Mouse (Mus musculus) heart, embryonic 11.5 days (tissue): ENCODE data around the gene Calm2. TPM values are rescaled to one million over a fixed set of nuclear protein-coding genes. Genes with fewer than 3 reads are reported as not detected.

ENCODE experiments used
- ATAC-seq: fragments of 200-750 bp; cut with Nextera tagmentation; replicated peaks from 2 replicates; pipeline ENCODE4 v1.8.0; 2017; ENCODE audit warnings: moderate library complexity; ENCODE audit not compliant: insufficient number of reproducible peaks, low FRiP score, low TSS enrichment
- H3K27ac ChIP-seq: fragments of 300-500 bp; sonication (generic); 2 replicates; pipeline ENCODE4 v1.5.1; 2014; ENCODE audit warnings: mild to moderate bottlenecking, low read depth, low read length
- H3K27me3 ChIP-seq: fragments of 300-500 bp; sonication (generic); 2 replicates; pipeline ENCODE4 v1.6.1; 2014; ENCODE audit warnings: mild to moderate bottlenecking, low read length, mixed read lengths; ENCODE audit not compliant: control insufficient read depth, insufficient read depth
- H3K36me3 ChIP-seq: fragments of 300-500 bp; sonication (generic); 2 replicates; pipeline ENCODE4 v1.6.1; 2014; ENCODE audit warnings: mild to moderate bottlenecking, low read length, moderate library complexity, mixed read lengths; ENCODE audit not compliant: control insufficient read depth, insufficient read depth
- H3K4me1 ChIP-seq: fragments of 300-500 bp; sonication (generic); 2 replicates; pipeline ENCODE4 v1.6.1; 2014; ENCODE audit warnings: low read length; ENCODE audit not compliant: control insufficient read depth, insufficient read depth
- H3K4me2 ChIP-seq: fragments of 300-500 bp; sonication (generic); 2 replicates; pipeline ENCODE4 v1.6.1; 2014; ENCODE audit warnings: mild to moderate bottlenecking, moderate library complexity
- H3K4me3 ChIP-seq: fragments of 300-500 bp; sonication (generic); 2 replicates; pipeline ENCODE4 v1.5.1; 2014; ENCODE audit warnings: low read depth, low read length
- H3K9ac ChIP-seq: fragments of 300-500 bp; sonication (generic); 2 replicates; pipeline ENCODE4 v1.6.1; 2014; ENCODE audit warnings: mild to moderate bottlenecking, low read depth, low read length, moderate library complexity
- H3K9me3 ChIP-seq: fragments of 300-500 bp; sonication (generic); replicated peaks from 2 replicates; pipeline ENCODE4 v1.6.1; 2016; ENCODE audit warnings: low read length; ENCODE audit not compliant: control insufficient read depth
- WGBS: fragments of 180-500 bp; shearing (Covaris S2); extraction: QIAGEN DNeasy Blood & Tissue Kit; methylation state at CpG from one replicate; pipeline ENCODE4 v1.1.7; 2014; ENCODE audit not compliant: insufficient replicate concordance; 5-methylcytosine and 5-hydroxymethylcytosine counted together
- polyA plus RNA-seq: library from polyadenylated mRNA; unstranded; fragments of >200 nt; fragmentation: Nextera tagmentation; extraction: Ambion mirVana; gene quantifications from 2 replicates; pipeline ENCODE4 v1.2.1, GENCODE M21; 2014

Gene Calm2
- polyA plus RNA-seq, 1 experiment from 2014 or later, result 724 TPM

DNA sequence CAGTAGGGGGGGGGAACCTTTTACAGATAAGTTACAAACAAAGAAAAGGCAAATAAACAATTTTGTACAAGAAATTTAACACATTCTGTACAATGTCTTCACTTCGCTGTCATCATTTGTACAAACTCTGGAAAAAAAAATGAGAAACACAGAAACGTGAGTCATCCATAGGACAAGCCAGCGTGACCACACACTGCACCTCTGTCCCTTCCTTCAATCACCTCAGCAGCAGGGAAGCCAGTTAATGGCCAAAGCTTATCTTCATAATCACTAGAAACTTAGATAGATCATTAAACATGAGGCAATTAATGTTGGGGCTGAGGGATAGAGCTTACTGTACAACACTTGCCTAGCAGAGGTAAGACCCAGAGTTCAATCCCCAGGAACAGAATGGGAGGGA is 12.8 kb downstream of the Calm2 start:
- 93% methylated on average over 3 of the region's 3 CpGs for WGBS
- Histone ChIP-seq H3K9ac (no peak overlapping the region), H3K4me2 (no peak overlapping the region), H3K9me3 (no peaks in the 10 kb centered on the region), H3K36me3 (peaks cover 24% of the 10 kb centered on the region), H3K27me3 (no peaks in the 10 kb centered on the region), H3K4me3 (no peak overlapping the region), H3K27ac (no peak overlapping the region), H3K4me1 (0 out of 2 replicates have a peak, but pooled peaks cover 7% of the 10 kb centered on the region)
- no peak for ATAC-seq

DNA sequence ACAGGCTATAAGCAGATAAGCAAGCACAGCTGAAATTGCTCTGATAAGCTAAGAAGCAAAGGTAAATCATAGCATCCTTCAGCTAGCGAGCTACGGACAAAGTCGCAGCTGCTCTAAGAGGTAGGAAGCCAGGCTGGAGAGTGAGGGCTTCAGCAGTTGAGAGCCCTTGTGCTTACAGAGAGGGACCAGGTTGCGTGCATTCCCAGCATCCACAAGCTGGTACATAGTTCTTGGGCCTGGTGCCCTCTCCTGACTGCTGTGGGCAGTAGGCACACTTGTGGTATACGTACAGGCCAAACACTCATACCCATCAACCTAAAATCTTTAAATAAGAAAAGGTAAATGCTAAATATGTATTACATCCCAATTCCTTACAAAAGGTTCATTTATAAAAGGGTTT is 14.0 kb downstream of the Calm2 start:
- no peaks in the 10 kb centered on the region for H3K9me3 ChIP-seq
- no peaks in the 10 kb centered on the region for H3K27me3 ChIP-seq
- WGBS, result 94% methylated on average over 5 of the region's 5 CpGs
- H3K36me3 ChIP-seq, result peaks cover 24% of the 10 kb centered on the region
- H3K9ac ChIP-seq, result no peak overlapping the region
- H3K27ac ChIP-seq, result no peak overlapping the region
- no peak for ATAC-seq
- H3K4me2 ChIP-seq, result no peak overlapping the region
- no peak overlapping the region for H3K4me3 ChIP-seq
- H3K4me1 ChIP-seq, result 0 out of 2 replicates have a peak, but pooled peaks cover 6% of the 10 kb centered on the region

DNA sequence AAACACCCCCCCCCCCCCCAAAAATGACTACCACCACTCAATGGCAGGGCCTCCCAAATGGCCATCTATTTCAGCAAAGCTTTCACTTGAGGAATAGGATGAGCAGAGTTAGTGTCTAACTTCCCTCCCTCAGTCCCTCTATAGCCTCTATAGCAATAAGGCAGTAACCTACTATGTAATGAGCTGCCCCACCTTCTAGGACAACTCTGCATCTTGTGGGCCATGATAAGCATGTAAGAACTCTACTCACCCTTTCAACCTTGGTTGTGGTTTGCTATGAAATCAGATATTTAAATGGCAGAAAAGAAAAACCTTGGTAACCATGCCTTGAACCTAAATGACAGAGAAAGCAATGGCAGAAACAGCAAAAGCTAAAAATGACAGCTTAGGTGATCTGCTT is 14.4 kb downstream of the Calm2 start:
- Histone ChIP-seq H3K4me2 (no peak overlapping the region), H3K27me3 (no peaks in the 10 kb centered on the region), H3K4me1 (0 out of 2 replicates have a peak, but pooled peaks cover 2% of the 10 kb centered on the region), H3K9ac (no peak overlapping the region), H3K36me3 (peaks cover 24% of the 10 kb centered on the region), H3K4me3 (no peak overlapping the region), H3K27ac (no peak overlapping the region), H3K9me3 (no peaks in the 10 kb centered on the region)
- no peak for ATAC-seq

DNA sequence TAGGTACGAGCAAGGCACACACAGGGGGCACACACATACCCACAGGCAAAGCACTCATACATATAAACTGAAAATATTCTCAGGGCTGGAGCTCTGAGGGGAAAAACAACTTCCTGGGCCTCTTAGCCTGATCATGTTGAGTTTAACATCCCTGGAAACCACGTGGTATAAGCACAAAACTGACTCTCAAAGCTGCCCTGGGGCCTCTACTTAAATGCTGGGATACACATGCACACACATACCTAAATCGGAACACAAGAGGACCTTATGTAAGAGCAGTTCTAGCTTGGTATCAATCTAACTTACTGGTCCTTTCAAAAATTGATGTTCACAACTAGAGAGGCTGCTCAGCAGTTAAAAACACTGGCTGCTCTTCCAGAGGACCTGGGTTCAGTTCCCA is 17.3 kb downstream of the Calm2 start:
- Histone ChIP-seq H3K9ac (no peak overlapping the region), H3K27ac (no peak overlapping the region), H3K36me3 (peaks cover 18% of the 10 kb centered on the region), H3K4me2 (no peak overlapping the region), H3K27me3 (no peaks in the 10 kb centered on the region), H3K4me3 (no peak overlapping the region), H3K4me1 (no peaks in the 10 kb centered on the region), H3K9me3 (no peaks in the 10 kb centered on the region)
- ATAC-seq, result no peak
- 85% methylated on average over 3 of the region's 3 CpGs for WGBS

DNA sequence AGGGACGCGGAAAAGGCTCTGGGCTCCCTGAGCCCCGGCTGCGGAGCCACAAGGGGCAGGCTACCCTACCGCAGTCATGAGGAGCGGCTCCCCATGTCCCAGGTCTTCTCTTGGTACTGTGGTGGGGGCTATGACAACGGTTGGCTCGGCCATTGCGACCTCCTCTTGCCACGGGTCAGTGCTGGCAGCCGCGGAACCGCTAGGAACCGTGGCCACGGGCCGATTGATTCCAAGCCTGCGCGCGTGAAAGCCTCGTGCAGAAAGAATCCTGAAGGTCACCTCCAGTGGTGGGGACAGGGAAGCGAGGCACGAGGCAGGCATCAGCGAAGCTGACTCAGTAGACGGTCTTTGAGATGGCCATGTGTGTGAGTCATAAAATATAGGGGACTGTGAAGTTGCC is 19.2 kb downstream of the Calm2 start, which contains the start of gene Stpg4:
Gene Stpg4 (minus strand): TSS at position 231 of the 400 bp plus-strand sequence.
- WGBS, result 48% methylated on average over 24 of the region's 24 CpGs
- Histone ChIP-seq H3K4me3 (no peak within 1 kb of the TSS), H3K4me2 (0 out of 2 replicates have a peak within 1 kb of the TSS, but pooled peaks have one; percentile 20), H3K27me3 (no peaks in the 10 kb centered on the region), H3K4me1 (no peaks in the 10 kb centered on the region), H3K36me3 (peaks cover 11% of the 10 kb centered on the region), H3K27ac (no peak within 1 kb of the TSS), H3K9me3 (no peaks in the 10 kb centered on the region), H3K9ac (no peak within 1 kb of the TSS)
- no peak for ATAC-seq

DNA sequence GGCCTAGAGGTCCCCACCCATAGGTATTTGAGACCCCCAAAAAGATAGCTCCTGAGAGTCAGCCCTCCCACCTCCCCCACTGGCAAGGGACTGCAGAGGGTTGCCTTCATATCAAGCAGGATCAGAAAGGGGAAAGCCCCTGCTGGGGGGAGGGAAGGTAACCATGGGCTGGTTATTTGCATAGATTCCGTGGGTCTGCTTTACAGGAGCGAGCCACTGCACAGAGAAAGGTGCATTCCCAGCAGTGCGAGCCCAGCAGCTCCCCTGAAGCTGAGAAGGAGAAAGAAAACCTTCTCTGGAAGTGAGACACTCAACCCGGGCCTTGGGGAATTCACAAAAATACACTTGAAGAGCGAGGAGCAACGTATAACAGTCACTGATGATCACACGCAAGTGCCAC is 28.7 kb downstream of the Calm2 start:
- Histone ChIP-seq H3K27me3 (no peaks in the 10 kb centered on the region), H3K9ac (no peak overlapping the region), H3K27ac (no peak overlapping the region), H3K36me3 (no peaks in the 10 kb centered on the region), H3K9me3 (no peaks in the 10 kb centered on the region), H3K4me3 (no peak overlapping the region), H3K4me1 (0 out of 2 replicates have a peak, but pooled peaks cover 1% of the 10 kb centered on the region), H3K4me2 (no peak overlapping the region)
- no peak for ATAC-seq
- WGBS, result 68% methylated on average over 7 of the region's 7 CpGs

DNA sequence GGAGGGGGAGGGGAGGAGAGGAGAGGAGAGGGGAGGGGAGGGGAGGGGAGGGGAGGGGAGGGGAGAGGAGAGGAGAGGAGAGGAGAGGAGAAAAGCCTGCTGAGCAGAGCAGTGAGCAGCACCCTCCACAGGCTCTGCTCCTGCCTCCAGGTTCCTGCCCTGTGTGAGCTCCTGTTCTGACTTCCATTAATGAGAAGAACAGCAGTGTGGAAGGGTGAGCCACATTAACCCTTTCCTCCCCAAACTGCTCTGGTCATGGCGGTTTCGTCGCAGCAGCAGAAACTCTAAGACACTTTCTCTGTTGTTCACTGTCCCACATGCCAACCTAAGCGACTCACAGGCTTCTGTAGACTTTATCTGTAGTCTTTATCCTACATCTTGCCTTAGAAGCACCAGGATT is 40.1 kb downstream of the Calm2 start:
- H3K9me3 ChIP-seq, result no peaks in the 10 kb centered on the region
- no peaks in the 10 kb centered on the region for H3K27me3 ChIP-seq
- H3K27ac ChIP-seq, result no peak overlapping the region
- no peaks in the 10 kb centered on the region for H3K4me1 ChIP-seq
- no peaks in the 10 kb centered on the region for H3K36me3 ChIP-seq
- WGBS, result 76% methylated on average over 4 of the region's 4 CpGs
- no peak overlapping the region for H3K9ac ChIP-seq
- H3K4me2 ChIP-seq, result no peak overlapping the region
- no peak for ATAC-seq
- no peak overlapping the region for H3K4me3 ChIP-seq

DNA sequence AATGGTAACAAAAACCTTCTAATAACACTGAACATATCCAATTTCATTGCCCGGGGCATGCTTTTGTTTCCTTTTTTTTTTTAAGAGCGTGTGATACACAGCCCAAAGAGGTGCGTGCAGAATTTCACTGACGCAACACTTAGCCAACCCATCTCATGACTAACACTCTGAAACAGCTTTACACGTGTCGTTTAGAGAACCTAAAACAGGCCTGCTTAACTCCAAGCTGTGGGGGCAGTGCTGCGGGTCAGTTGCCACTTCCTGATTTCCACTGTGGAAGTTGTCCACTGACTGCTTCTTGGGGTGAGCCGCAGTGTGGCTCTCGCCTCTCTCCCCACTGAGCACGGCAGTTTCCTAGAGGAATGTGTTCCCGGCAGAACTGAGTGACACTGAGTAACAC is 41.2 kb downstream of the Calm2 start:
- Histone ChIP-seq H3K4me1 (no peaks in the 10 kb centered on the region), H3K9ac (no peak overlapping the region), H3K4me3 (no peak overlapping the region), H3K9me3 (no peaks in the 10 kb centered on the region), H3K27ac (no peak overlapping the region), H3K4me2 (no peak overlapping the region), H3K36me3 (no peaks in the 10 kb centered on the region), H3K27me3 (no peaks in the 10 kb centered on the region)
- 73% methylated on average over 11 of the region's 11 CpGs for WGBS
- ATAC-seq, result no peak

DNA sequence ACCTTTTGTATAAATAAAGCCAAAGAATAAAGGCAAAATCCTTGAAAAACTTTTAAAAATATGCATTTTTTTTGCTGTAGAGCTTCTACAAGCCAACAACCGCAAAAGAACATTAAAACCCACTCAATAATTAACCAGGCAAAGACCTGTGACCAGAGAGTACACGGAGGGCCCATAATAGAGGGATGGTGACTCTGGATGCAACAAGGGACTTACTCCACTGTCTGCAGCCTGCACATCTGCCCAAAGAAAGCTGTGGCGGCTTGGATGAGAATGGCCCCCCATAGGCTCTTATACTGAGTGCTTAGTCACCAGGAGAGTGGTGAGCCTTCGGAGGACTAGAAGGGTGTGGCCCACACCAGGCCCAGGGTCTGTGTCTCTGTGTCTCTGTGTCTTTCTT is 43.3 kb downstream of the Calm2 start:
- Histone ChIP-seq H3K4me1 (no peaks in the 10 kb centered on the region), H3K36me3 (no peaks in the 10 kb centered on the region), H3K9me3 (no peaks in the 10 kb centered on the region), H3K27me3 (no peaks in the 10 kb centered on the region), H3K4me3 (no peak overlapping the region), H3K9ac (no peak overlapping the region), H3K27ac (no peak overlapping the region), H3K4me2 (no peak overlapping the region)
- 75% methylated on average over 4 of the region's 4 CpGs for WGBS
- no peak for ATAC-seq
